ENCODE assay signal across 13 mouse cellular contexts in the genomic region with DNA sequence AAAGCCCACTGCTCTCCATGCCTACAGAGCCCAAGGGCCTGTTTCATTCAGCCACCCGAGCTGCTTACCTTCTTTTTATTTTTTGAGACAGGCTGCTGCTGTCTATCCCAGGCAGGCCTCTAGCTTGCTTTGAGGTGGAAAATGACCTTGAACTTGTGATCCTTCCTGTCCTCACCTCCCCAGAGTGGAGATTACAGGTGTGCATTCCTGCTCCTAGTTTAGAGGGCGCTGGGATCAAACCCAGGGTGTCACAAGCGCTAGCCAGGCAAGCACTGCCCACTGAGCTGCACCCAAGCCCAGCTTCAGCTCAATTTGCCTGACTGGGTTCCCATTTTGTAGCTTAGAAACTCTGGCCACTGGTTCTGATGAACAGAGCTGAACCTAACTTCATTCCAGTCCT. TPM values are rescaled to one million over a fixed set of nuclear protein-coding genes. Genes with fewer than 3 reads are reported as not detected.
DNase-seq lines count a peak whose midpoint lies in the region; ATAC-seq and TF ChIP-seq lines count a peak whose summit lies in the region.
"Had no signal": no experiment of that assay in that cellular context is flagged by ENCODE, and none has a peak within 500 bp of the region (broad histone marks: within the 10 kb centered on the region; RNA-seq: fewer than 3 reads in every experiment).

No protein-coding gene starts in this region.

- no peak overlapping the region for H3K4me2 ChIP-seq in heart, embryonic 11.5 days
- H3K4me2 ChIP-seq in limb, embryonic 15.5 days: no peak overlapping the region
- H3K4me2 ChIP-seq: neural tube, embryonic 15.5 days had no signal

- H3K27ac ChIP-seq in heart, embryonic 11.5 days (ENCODE audit: low read depth, low read length): peak overlapping the region; percentile 70
- peak overlapping the region; percentile 69 for H3K27ac ChIP-seq in left cerebral cortex, adult 2 months
- 0 out of 2 replicates have a peak overlapping the region, but pooled peaks have one; percentile 25 for H3K27ac ChIP-seq in cortical plate, adult 2 months (ENCODE audit: insufficient read depth, low read length)
- peak overlapping the region; percentile 22; the same call in 1 of the 2 replicates for H3K27ac ChIP-seq in limb, embryonic 15.5 days
- H3K27ac ChIP-seq: macrophage; neural tube, embryonic 15.5 days had no signal

- peaks cover 16% of the 10 kb centered on the region for H3K4me1 ChIP-seq in heart, embryonic 11.5 days (ENCODE audit: control insufficient read depth, insufficient read depth, low read length)
- peaks cover 3% of the 10 kb centered on the region; the same call in 1 of the 2 replicates for H3K4me1 ChIP-seq in cortical plate, adult 2 months (ENCODE audit: control insufficient read depth, insufficient read depth, low read length)
- peaks cover 21% of the 10 kb centered on the region for H3K4me1 ChIP-seq in limb, embryonic 15.5 days

- TF ChIP-seq CTCF in left cerebral cortex, adult 2 months (IDR thresholded peaks at IDR 0.05): no peak
- TF ChIP-seq CTCF in cortical plate, adult 2 months (IDR thresholded peaks at IDR 0.05; ENCODE audit: extremely low read depth, insufficient read depth, low read length): no peak

- intact Hi-C loops in heart, postnatal 36 days (cut with DNase I): no loop called here
- intact Hi-C loops in left cerebral cortex, adult 2 months (cut with DNase I): loop anchor here (2.0 kb wide), 1 partner anchor 46 kb away; a partner anchor contains a TSS

- no peaks in the 10 kb centered on the region for H3K36me3 ChIP-seq in heart, embryonic 11.5 days (ENCODE audit: control insufficient read depth, insufficient read depth, low read length)
- H3K36me3 ChIP-seq in limb, embryonic 15.5 days: no peaks in the 10 kb centered on the region

- ATAC-seq in heart, embryonic 11.5 days (replicated peaks; ENCODE audit: insufficient number of reproducible peaks, low FRiP score, low TSS enrichment): no peak
- ATAC-seq in limb, embryonic 15.5 days (ENCODE audit: insufficient number of reproducible peaks, low FRiP score, low TSS enrichment, low read depth): no peak
- ATAC-seq: inflammation-experienced regulatory T-cells, adult 6 months had no signal

- TF ChIP-seq POLR2A in cortical plate, adult 2 months (IDR thresholded peaks at IDR 0.05; ENCODE audit: extremely low read depth, insufficient read depth, low read length): no peak

- H3K9me3 ChIP-seq in heart, embryonic 11.5 days (replicated peaks; ENCODE audit: control insufficient read depth, low read length): no peaks in the 10 kb centered on the region
- H3K9me3 ChIP-seq in limb, embryonic 15.5 days: no peaks in the 10 kb centered on the region
- H3K9me3 ChIP-seq: neural tube, embryonic 15.5 days had no signal

- H3K9ac ChIP-seq in heart, embryonic 11.5 days (ENCODE audit: low read depth, low read length): no peak overlapping the region
- H3K9ac ChIP-seq in limb, embryonic 15.5 days: no peak overlapping the region
- H3K9ac ChIP-seq: neural tube, embryonic 15.5 days had no signal

- no peak for DNase-seq in heart, postnatal 36 days
- no peak for DNase-seq in left cerebral cortex, adult 2 months (ENCODE audit: extremely low spot score in 1 of 2, low spot score in 2 of 2)
- DNase-seq in left cerebral cortex, adult 18-20 months (ENCODE audit: low spot score in 2 of 2): no peak
- no peak for DNase-seq in thymus, postnatal 4 days
- DNase-seq: cerebellum, adult 18-20 months; gastrocnemius, postnatal 14 days; layer of hippocampus, adult 9-11 months had no signal

- no peaks in the 10 kb centered on the region for H3K27me3 ChIP-seq in heart, embryonic 11.5 days (ENCODE audit: control insufficient read depth, insufficient read depth, low read length)
- no peaks in the 10 kb centered on the region for H3K27me3 ChIP-seq in limb, embryonic 15.5 days
- H3K27me3 ChIP-seq: neural tube, embryonic 15.5 days had no signal

- 52% methylated on average over 3 of the region's 3 CpGs for WGBS in heart, embryonic 11.5 days (ENCODE audit: insufficient replicate concordance)
- 69% methylated on average over 3 of the region's 3 CpGs for WGBS in limb, embryonic 15.5 days

- H3K4me3 ChIP-seq in heart, embryonic 11.5 days (ENCODE audit: low read depth, low read length): no peak overlapping the region
- no peak overlapping the region for H3K4me3 ChIP-seq in left cerebral cortex, adult 2 months
- H3K4me3 ChIP-seq in cortical plate, adult 2 months (ENCODE audit: insufficient read depth, low read length): no peak overlapping the region
- no peak overlapping the region for H3K4me3 ChIP-seq in limb, embryonic 15.5 days
- H3K4me3 ChIP-seq: neural tube, embryonic 15.5 days had no signal

RNA-seq across cellular contexts. Expression of a gene that starts 44.7 kb away (rescaled TPM):
- 45.8 and 46.1 TPM in 2 replicates for polyA plus RNA-seq in heart, embryonic 11.5 days (2014; fragmentation: Nextera tagmentation; extraction: Ambion mirVana)
- 100 to 1,000 TPM; 101 to 107 TPM for total RNA-seq in heart, postnatal 36 days (2021)
- 10 to 100 TPM; 87.0 to 90.4 TPM for total RNA-seq in left cerebral cortex, adult 2 months (2021)
- total RNA-seq in left cerebral cortex, adult 18-20 months (2021): 10 to 100 TPM; 87.9 to 89.8 TPM
- polyA plus RNA-seq in cortical plate, adult 2 months (2012; rRNA removed): 56.0 and 59.0 TPM in 2 replicates
- 35.5 and 47.1 TPM in 2 replicates for polyA plus RNA-seq in limb, embryonic 15.5 days (2015; fragmentation: Nextera tagmentation; extraction: Ambion mirVana)

RNA-seq across cellular contexts. Expression of a gene that starts 45.5 kb away (rescaled TPM):
- 38.1 and 39.7 TPM in 2 replicates for polyA plus RNA-seq in heart, embryonic 11.5 days (2014; fragmentation: Nextera tagmentation; extraction: Ambion mirVana)
- 10 to 100 TPM; 52.6 to 57.2 TPM for total RNA-seq in heart, postnatal 36 days (2021)
- 10 to 100 TPM; 53.3 to 57.9 TPM for total RNA-seq in left cerebral cortex, adult 2 months (2021)
- 10 to 100 TPM; 62.4 to 64.3 TPM for total RNA-seq in left cerebral cortex, adult 18-20 months (2021)
- polyA plus RNA-seq in cortical plate, adult 2 months (2012; rRNA removed): 52.6 and 54.1 TPM in 2 replicates
- polyA plus RNA-seq in limb, embryonic 15.5 days (2015; fragmentation: Nextera tagmentation; extraction: Ambion mirVana): 28.9 and 29.3 TPM in 2 replicates
